Mouse (Mus musculus): ENCODE results near the gene Plekhg1.

The Plekhg1 gene

GRCm38 (mm10) chr10:3741791-3742190, 1.6 kb downstream of the Plekhg1 start:
- no peak for DNase-seq (ENCODE audit: low spot score in 2 of 2)

- DNase-seq (ENCODE audit: low spot score in 2 of 2), result no peak
Observed at GRCm38 (mm10) chr10:3743069-3743468, 2.9 kb downstream of the Plekhg1 start.

- DNase-seq (ENCODE audit: low spot score in 2 of 2), result no peak
Observed at GRCm38 (mm10) chr10:3743826-3744225, 3.7 kb downstream of the Plekhg1 start.

- DNase-seq (ENCODE audit: low spot score in 2 of 2), result no peak
Observed at GRCm38 (mm10) chr10:3746794-3747518, 6.8 kb downstream of the Plekhg1 start.

GRCm38 (mm10) chr10:3749580-3749979, 9.4 kb downstream of the Plekhg1 start:
- no peak for DNase-seq (ENCODE audit: low spot score in 2 of 2)

DNA sequence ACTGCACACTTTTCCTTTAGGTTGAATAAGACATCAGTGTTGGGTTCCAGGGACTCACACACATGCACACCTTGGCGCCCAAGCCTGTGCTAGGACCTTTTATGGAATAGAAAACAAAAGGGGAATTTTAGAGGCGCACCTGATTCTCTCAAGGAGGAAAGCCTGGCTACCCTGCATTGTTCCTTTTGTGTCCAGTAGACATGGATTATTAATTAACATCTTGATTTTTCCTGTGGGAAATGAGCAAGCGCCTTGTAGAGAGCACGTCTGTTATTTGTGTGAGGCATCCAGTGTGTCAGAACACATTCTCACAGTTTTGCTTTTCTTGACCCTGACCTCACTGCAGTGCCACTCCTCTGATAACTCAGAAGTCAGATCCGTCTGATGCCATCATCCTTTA, 21.8 kb downstream of the Plekhg1 start:
- DNase-seq (ENCODE audit: low spot score in 2 of 2), result no peak

- DNase-seq (ENCODE audit: low spot score in 2 of 2), result no peak
Observed at GRCm38 (mm10) chr10:3763199-3763598, 23.0 kb downstream of the Plekhg1 start.

GRCm38 (mm10) chr10:3769131-3769530, 29.0 kb downstream of the Plekhg1 start:
- DNase-seq (ENCODE audit: low spot score in 2 of 2), result no peak

DNA sequence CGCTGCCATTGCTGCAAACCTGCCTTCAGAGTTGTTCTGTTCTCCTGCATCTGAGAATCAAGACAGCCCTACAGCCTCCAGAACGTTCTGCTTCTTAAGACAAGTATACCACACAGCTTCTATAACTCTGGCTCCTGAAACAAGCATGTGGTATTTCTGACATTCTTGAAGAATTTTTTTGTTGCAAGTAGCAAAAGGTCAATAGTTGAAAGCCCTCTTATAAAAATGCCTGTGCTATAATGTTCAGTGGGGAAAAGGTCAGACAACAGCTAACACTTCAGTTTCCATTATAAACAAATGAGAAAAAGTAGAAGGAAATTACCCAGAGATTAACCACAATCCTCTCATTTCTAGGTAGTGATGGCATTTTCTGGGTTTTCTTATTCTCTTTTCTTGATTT, 34.2 kb downstream of the Plekhg1 start:
- DNase-seq (ENCODE audit: low spot score in 2 of 2), result no peak

GRCm38 (mm10) chr10:3776761-3777160, 36.6 kb downstream of the Plekhg1 start:
- no peak for DNase-seq (ENCODE audit: low spot score in 2 of 2)

DNA sequence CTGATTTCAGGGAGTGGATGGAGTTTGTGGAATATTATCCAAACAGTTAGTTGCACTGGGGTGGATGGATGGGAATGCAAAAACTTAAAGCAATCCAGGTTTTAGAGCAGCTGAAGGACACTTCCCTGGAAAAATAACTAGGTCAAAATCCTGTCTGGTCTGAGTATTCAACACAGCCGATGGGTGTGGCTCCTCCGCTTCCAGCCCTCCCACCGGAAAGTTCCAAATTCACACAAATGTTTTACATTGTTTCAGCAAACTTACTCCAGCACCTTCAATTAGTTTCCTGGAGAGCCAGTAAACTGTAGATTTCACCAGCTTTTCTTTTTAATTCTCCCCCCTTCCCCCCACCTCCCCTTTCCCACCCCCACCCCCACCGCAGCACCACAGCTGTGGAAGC, 45.2 kb downstream of the Plekhg1 start:
- DNase-seq (ENCODE audit: low spot score in 2 of 2), result no peak

- no peak for DNase-seq (ENCODE audit: low spot score in 2 of 2)
Observed at GRCm38 (mm10) chr10:3786531-3786930, 46.4 kb downstream of the Plekhg1 start.

- DNase-seq (ENCODE audit: low spot score in 2 of 2), result no peak
Observed at GRCm38 (mm10) chr10:3787006-3787405, 46.8 kb downstream of the Plekhg1 start.

DNA sequence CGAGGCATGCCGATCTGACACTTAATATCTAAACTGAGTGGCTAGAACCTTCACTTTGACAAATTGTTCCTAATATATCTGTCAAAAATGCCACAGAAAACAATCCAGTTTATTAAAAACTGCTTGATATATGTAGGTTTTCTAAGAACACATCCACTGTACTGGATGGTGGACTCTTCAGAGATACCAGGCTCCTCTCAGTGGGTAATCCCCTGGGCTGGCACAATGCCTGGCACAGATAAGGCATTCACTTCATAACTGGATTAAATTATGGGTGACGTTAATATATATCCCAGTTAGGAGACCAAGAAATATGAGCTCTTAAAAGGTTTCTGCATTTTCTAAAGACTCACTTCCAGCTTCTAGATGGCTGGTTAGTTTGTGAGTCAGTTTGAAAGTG, 53.7 kb downstream of the Plekhg1 start:
- DNase-seq (ENCODE audit: low spot score in 2 of 2), result no peak

DNA sequence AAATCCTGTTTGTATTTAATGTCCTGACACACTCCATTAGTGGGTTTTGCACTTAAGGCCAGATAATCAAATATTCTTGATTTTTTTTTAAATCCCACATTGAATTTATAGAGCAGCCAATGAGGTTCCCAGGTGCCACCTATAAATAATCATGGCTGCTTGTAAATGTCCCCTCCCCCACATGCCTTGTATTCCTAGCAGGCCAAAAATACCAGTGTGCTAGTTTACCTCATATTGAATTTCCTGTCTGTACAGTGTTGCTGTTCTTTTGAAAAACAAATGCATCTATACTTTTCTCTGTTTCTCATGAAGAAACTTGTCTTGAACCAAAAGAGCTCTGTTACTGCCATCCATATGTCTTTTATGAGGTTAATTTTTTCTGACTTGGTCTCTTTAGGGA, 59.3 kb downstream of the Plekhg1 start:
- no peak for DNase-seq (ENCODE audit: low spot score in 2 of 2)

DNA sequence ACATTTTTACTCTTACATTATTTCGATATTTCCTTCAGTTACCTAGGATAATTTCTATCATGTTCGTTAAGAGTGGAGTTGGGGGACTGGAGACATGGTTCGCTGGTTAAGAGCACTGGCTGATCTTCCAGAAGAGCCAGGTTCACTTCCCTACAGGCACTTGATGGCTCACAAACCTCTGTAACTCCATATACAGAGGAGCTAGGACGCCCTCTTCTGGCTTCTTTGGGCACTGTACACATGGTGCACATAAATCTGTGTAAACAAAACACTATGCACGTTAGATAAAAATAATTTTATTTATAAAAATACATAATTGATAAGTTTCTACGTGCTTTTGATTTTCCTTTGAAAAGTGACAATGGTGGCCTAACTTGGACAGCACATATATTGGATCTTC, 61.1 kb downstream of the Plekhg1 start:
- no peak for DNase-seq (ENCODE audit: low spot score in 2 of 2)

GRCm38 (mm10) chr10:3805334-3805733, 65.2 kb downstream of the Plekhg1 start:
- DNase-seq (ENCODE audit: low spot score in 2 of 2), result no peak

- no peak for DNase-seq (ENCODE audit: low spot score in 2 of 2)
Observed at GRCm38 (mm10) chr10:3807980-3808379, 67.8 kb downstream of the Plekhg1 start.

GRCm38 (mm10) chr10:3810476-3811273, 70.5 kb downstream of the Plekhg1 start:
- no peak for DNase-seq (ENCODE audit: low spot score in 2 of 2)

GRCm38 (mm10) chr10:3818940-3819701, 79.0 kb downstream of the Plekhg1 start:
- no peak for DNase-seq (ENCODE audit: low spot score in 2 of 2)

DNA sequence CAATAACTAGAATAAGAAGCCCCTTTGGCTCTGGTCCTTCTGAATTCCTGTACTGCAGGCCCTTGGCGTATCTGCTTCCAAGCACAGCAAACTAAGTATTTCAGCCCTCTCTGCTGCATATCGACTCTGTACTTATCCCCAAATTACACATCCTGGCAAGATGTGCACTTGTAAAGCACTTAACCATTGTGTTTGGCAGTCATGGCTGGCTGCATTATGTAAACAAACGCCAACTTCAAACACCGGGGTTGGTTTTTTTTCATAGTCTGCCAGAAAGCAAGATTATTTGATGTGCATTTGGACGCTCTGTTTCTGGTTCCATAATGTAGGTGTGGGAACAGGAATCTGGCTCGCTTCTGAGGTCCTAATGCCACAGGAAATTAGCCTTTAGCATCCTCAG, 83.7 kb downstream of the Plekhg1 start:
- no peak for DNase-seq (ENCODE audit: low spot score in 2 of 2)

- no peak for DNase-seq (ENCODE audit: low spot score in 2 of 2)
Observed at GRCm38 (mm10) chr10:3826043-3826442, 85.9 kb downstream of the Plekhg1 start.

GRCm38 (mm10) chr10:3827368-3827767, 87.2 kb downstream of the Plekhg1 start:
- no peak for DNase-seq (ENCODE audit: low spot score in 2 of 2)
